Mouse (Mus musculus) kidney, embryonic 15.5 days (tissue): Measurements from ENCODE around the gene Six2. TPM values are rescaled to one million over a fixed set of nuclear protein-coding genes. Genes with fewer than 3 reads are reported as not detected.

Experiments used
- ATAC-seq: fragments of 200-750 bp; cut with Nextera tagmentation; replicated peaks from 2 replicates; pipeline ENCODE4 v1.8.0; 2017; ENCODE audit warnings: moderate TSS enrichment; ENCODE audit not compliant: low FRiP score
- H3K27ac ChIP-seq: fragments of 300-500 bp; sonication (generic); 2 replicates; pipeline ENCODE4 v1.5.1; 2015; ENCODE audit warnings: mild to moderate bottlenecking, inconsistent platforms
- H3K27me3 ChIP-seq: fragments of 300-500 bp; sonication (generic); 2 replicates; pipeline ENCODE4 v1.6.1; 2015; ENCODE audit warnings: inconsistent platforms
- H3K36me3 ChIP-seq: fragments of 300-500 bp; sonication (generic); 2 replicates; pipeline ENCODE4 v1.6.1; 2015; ENCODE audit warnings: inconsistent platforms
- H3K4me1 ChIP-seq: fragments of 300-500 bp; sonication (generic); 2 replicates; pipeline ENCODE4 v1.6.1; 2015; ENCODE audit warnings: inconsistent platforms
- H3K4me2 ChIP-seq: fragments of 300-500 bp; sonication (generic); 2 replicates; pipeline ENCODE4 v1.6.1; 2015; ENCODE audit warnings: moderate library complexity, mild to moderate bottlenecking, inconsistent platforms
- H3K4me3 ChIP-seq: fragments of 300-500 bp; sonication (generic); replicated peaks from 2 replicates; pipeline ENCODE4 v1.5.1; 2015; ENCODE audit warnings: mild to moderate bottlenecking, inconsistent platforms
- H3K9ac ChIP-seq: fragments of 300-500 bp; sonication (generic); 2 replicates; pipeline ENCODE4 v1.6.1; 2015; ENCODE audit warnings: mild to moderate bottlenecking, inconsistent platforms
- H3K9me3 ChIP-seq: fragments of 300-500 bp; sonication (generic); replicated peaks from 2 replicates; pipeline ENCODE4 v1.6.1; 2016; ENCODE audit warnings: inconsistent platforms
- WGBS: fragments of 180-500 bp; shearing (Covaris S2); methylation state at CpG from one replicate; pipeline ENCODE4 v1.1.7; 2015; ENCODE audit warnings: mixed read lengths; 5-methylcytosine and 5-hydroxymethylcytosine counted together
- polyA plus RNA-seq: library from polyadenylated mRNA; unstranded; fragments of >200 nt; fragmentation: Nextera tagmentation; extraction: Ambion mirVana; gene quantifications from 2 replicates; pipeline ENCODE4 v1.2.1, GENCODE M21; 2015

The Six2 gene
- polyA plus RNA-seq, 1 experiment from 2014 or later = 18.9 TPM

GRCm38 (mm10) chr17:85704369-85705260 lies 16.5 kb upstream of the Six2 start:
- Histone ChIP-seq H3K27me3 (peaks cover 4% of the 10 kb centered on the region; the same call in 1 of the 2 replicates), H3K4me2 (no peak overlapping the region), H3K4me1 (no peaks in the 10 kb centered on the region), H3K9ac (no peak overlapping the region), H3K27ac (no peak overlapping the region), H3K36me3 (0 out of 2 replicates have a peak, but pooled peaks cover 4% of the 10 kb centered on the region), H3K9me3 (no peaks in the 10 kb centered on the region), H3K4me3 (no peak overlapping the region)
- WGBS = 62% methylated on average over 12 of the region's 12 CpGs
- no peak for ATAC-seq

GRCm38 (mm10) chr17:85700028-85700427 lies 12.0 kb upstream of the Six2 start:
- no peak overlapping the region for H3K4me3 ChIP-seq
- WGBS = 76% methylated on average over 4 of the region's 4 CpGs
- ATAC-seq = no peak

GRCm38 (mm10) chr17:85698643-85699042 lies 10.6 kb upstream of the Six2 start:
- Histone ChIP-seq H3K9ac (no peak overlapping the region), H3K27ac (no peak overlapping the region), H3K27me3 (peaks cover 34% of the 10 kb centered on the region), H3K36me3 (no peaks in the 10 kb centered on the region), H3K4me3 (no peak overlapping the region), H3K4me2 (no peak overlapping the region), H3K4me1 (no peaks in the 10 kb centered on the region), H3K9me3 (no peaks in the 10 kb centered on the region)
- 77% methylated on average over 6 of the region's 6 CpGs for WGBS
- ATAC-seq = no peak

More at GRCm38 (mm10) chr17:85700028-85700427, 12.0 kb upstream of the Six2 start:
- H3K4me2 ChIP-seq = no peak overlapping the region
- no peak overlapping the region for H3K27ac ChIP-seq
- no peaks in the 10 kb centered on the region for H3K4me1 ChIP-seq
- no peaks in the 10 kb centered on the region for H3K36me3 ChIP-seq
- no peaks in the 10 kb centered on the region for H3K9me3 ChIP-seq
- H3K27me3 ChIP-seq = peaks cover 23% of the 10 kb centered on the region
- H3K9ac ChIP-seq = no peak overlapping the region

GRCm38 (mm10) chr17:85697976-85698375 lies 9.9 kb upstream of the Six2 start:
- H3K4me3 ChIP-seq = no peak overlapping the region
- H3K9ac ChIP-seq = no peak overlapping the region
- H3K27ac ChIP-seq = no peak overlapping the region
- H3K4me1 ChIP-seq = no peaks in the 10 kb centered on the region
- no peaks in the 10 kb centered on the region for H3K9me3 ChIP-seq
- peak; percentile 70 for ATAC-seq
- WGBS = 80% methylated on average over 1 of the region's 1 CpGs
- H3K27me3 ChIP-seq = peaks cover 41% of the 10 kb centered on the region
- H3K36me3 ChIP-seq = no peaks in the 10 kb centered on the region
- no peak overlapping the region for H3K4me2 ChIP-seq

- peak overlapping the region; percentile 84 for H3K27ac ChIP-seq
- no peaks in the 10 kb centered on the region for H3K9me3 ChIP-seq
- no peak for ATAC-seq
- H3K27me3 ChIP-seq = peaks cover 76% of the 10 kb centered on the region
- H3K4me2 ChIP-seq = peak overlapping the region; percentile 74; the same call in 1 of the 2 replicates
- H3K9ac ChIP-seq = no peak overlapping the region
- 77% methylated on average over 6 of the region's 6 CpGs for WGBS
- H3K36me3 ChIP-seq = no peaks in the 10 kb centered on the region
- peaks cover 17% of the 10 kb centered on the region; the same call in 1 of the 2 replicates for H3K4me1 ChIP-seq
- H3K4me3 ChIP-seq = peak overlapping the region; percentile 57
Observed at GRCm38 (mm10) chr17:85694499-85694898, 6.4 kb upstream of the Six2 start.

GRCm38 (mm10) chr17:85693101-85693500 lies 5.0 kb upstream of the Six2 start:
- ATAC-seq = no peak
- WGBS = 8% methylated on average over 9 of the region's 9 CpGs
- H3K4me1 ChIP-seq = peaks cover 28% of the 10 kb centered on the region
- no peaks in the 10 kb centered on the region for H3K36me3 ChIP-seq
- peak overlapping the region; percentile 84 for H3K27ac ChIP-seq
- peak overlapping the region; percentile 57 for H3K4me3 ChIP-seq
- peak overlapping the region; percentile 47 for H3K9ac ChIP-seq
- no peaks in the 10 kb centered on the region for H3K9me3 ChIP-seq
- H3K4me2 ChIP-seq = peak overlapping the region; percentile 74
- peaks cover 90% of the 10 kb centered on the region for H3K27me3 ChIP-seq

- no peaks in the 10 kb centered on the region for H3K36me3 ChIP-seq
- peak overlapping the region; percentile 84 for H3K27ac ChIP-seq
- 2% methylated on average over 23 of the region's 23 CpGs for WGBS
- peak overlapping the region; percentile 57 for H3K4me3 ChIP-seq
- H3K9me3 ChIP-seq = no peaks in the 10 kb centered on the region
- peaks cover 90% of the 10 kb centered on the region for H3K27me3 ChIP-seq
- H3K4me2 ChIP-seq = peak overlapping the region; percentile 74
- ATAC-seq = no peak
- H3K9ac ChIP-seq = peak overlapping the region; percentile 47
- H3K4me1 ChIP-seq = peaks cover 33% of the 10 kb centered on the region
Observed at GRCm38 (mm10) chr17:85692594-85692993, 4.5 kb upstream of the Six2 start.

- Histone ChIP-seq H3K27ac (peak overlapping the region; percentile 84), H3K4me3 (peak overlapping the region; percentile 57), H3K27me3 (peaks cover 93% of the 10 kb centered on the region)
Observed at GRCm38 (mm10) chr17:85691701-85692536, 3.8 kb upstream of the Six2 start.

GRCm38 (mm10) chr17:85690969-85691335 lies 2.9 kb upstream of the Six2 start:
- peak overlapping the region; percentile 74 for H3K4me2 ChIP-seq
- H3K4me1 ChIP-seq = peaks cover 44% of the 10 kb centered on the region
- no peaks in the 10 kb centered on the region for H3K36me3 ChIP-seq
- H3K27ac ChIP-seq = peak overlapping the region; percentile 84
- H3K9ac ChIP-seq = no peak overlapping the region
- peak overlapping the region; percentile 57 for H3K4me3 ChIP-seq
- WGBS = 2% methylated on average over 4 of the region's 4 CpGs
- peaks cover 97% of the 10 kb centered on the region for H3K27me3 ChIP-seq
- no peaks in the 10 kb centered on the region for H3K9me3 ChIP-seq
- ATAC-seq = peak; percentile 45

More at GRCm38 (mm10) chr17:85691701-85692536, 3.8 kb upstream of the Six2 start:
- WGBS = 2% methylated on average over 43 of the region's 43 CpGs
- no peak for ATAC-seq
- Histone ChIP-seq H3K9me3 (no peaks in the 10 kb centered on the region), H3K4me1 (peaks cover 40% of the 10 kb centered on the region), H3K36me3 (no peaks in the 10 kb centered on the region), H3K9ac (peak overlapping the region; percentile 47), H3K4me2 (peak overlapping the region; percentile 74)

GRCm38 (mm10) chr17:85690323-85690968 lies 2.4 kb upstream of the Six2 start:
- 5% methylated on average over 6 of the region's 6 CpGs for WGBS
- peak overlapping the region; percentile 84 for H3K27ac ChIP-seq
- H3K9me3 ChIP-seq = no peaks in the 10 kb centered on the region
- H3K9ac ChIP-seq = no peak overlapping the region
- H3K36me3 ChIP-seq = no peaks in the 10 kb centered on the region
- peaks cover 46% of the 10 kb centered on the region for H3K4me1 ChIP-seq
- peak overlapping the region; percentile 74 for H3K4me2 ChIP-seq
- H3K27me3 ChIP-seq = peaks cover 97% of the 10 kb centered on the region
- peak overlapping the region; percentile 57 for H3K4me3 ChIP-seq
- ATAC-seq = peak; percentile 3

GRCm38 (mm10) chr17:85689807-85690319 lies 1.8 kb upstream of the Six2 start:
- peaks cover 100% of the 10 kb centered on the region for H3K27me3 ChIP-seq
- ATAC-seq = no peak
- H3K9me3 ChIP-seq = no peaks in the 10 kb centered on the region
- peaks cover 52% of the 10 kb centered on the region for H3K4me1 ChIP-seq
- peak overlapping the region; percentile 33; the same call in 1 of the 2 replicates for H3K9ac ChIP-seq
- peak overlapping the region; percentile 74 for H3K4me2 ChIP-seq
- no peaks in the 10 kb centered on the region for H3K36me3 ChIP-seq
- peak overlapping the region; percentile 84 for H3K27ac ChIP-seq
- 12% methylated on average over 5 of the region's 5 CpGs for WGBS
- H3K4me3 ChIP-seq = peak overlapping the region; percentile 57
